Mouse (Mus musculus): ENCODE data around the gene Stk32b. TPM values are rescaled to one million over a fixed set of nuclear protein-coding genes. Genes with fewer than 3 reads are reported as not detected.

The Stk32b gene
- total and polyA plus RNA-seq, 3 experiments, result 0.29 to 0.88 (median 0.45) TPM

DNA sequence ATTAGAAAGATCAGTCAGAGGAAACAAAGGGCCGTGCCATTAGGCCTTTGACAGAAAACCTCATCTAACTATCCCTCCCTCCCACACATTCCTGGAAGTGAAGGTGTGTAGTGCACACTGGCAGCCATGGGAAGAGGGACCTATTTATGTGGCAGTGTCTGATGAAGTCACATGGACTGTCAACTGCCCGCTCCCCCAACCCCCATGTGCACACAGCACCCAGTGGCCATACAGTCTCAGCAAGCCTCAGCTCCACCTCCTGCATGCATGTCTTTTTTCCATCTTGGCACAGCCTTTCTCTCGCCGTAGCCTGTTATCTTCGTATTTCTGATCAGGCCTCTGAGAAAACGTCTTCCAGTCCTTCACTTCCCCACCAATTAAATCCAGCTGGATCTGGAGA, 130.9 kb downstream of the Stk32b start:
- no peak overlapping the region for H3K4me3 ChIP-seq
- no peak overlapping the region for H3K27ac ChIP-seq
- 78% methylated on average over 6 of the region's 6 CpGs for whole genome bisulfite sequencing
- no peak overlapping the region for H3K9ac ChIP-seq (ENCODE audit: low read depth, low read length)
- DNase-seq, result no peak
- no peaks in the 10 kb centered on the region for H3K36me3 ChIP-seq (ENCODE audit: control insufficient read depth, insufficient read depth, low read length)
- TF ChIP-seq CTCF (IDR thresholded peaks at IDR 0.05) (no peak), POLR2A (IDR thresholded peaks at IDR 0.05; ENCODE audit: insufficient read depth, low read depth, low read length) (no peak), EP300 (IDR thresholded peaks at IDR 0.05; ENCODE audit: insufficient read depth, low read depth, low read length) (no peak)
- H3K27me3 ChIP-seq (ENCODE audit: control insufficient read depth, insufficient read depth, low read length), result no peaks in the 10 kb centered on the region
- 0 out of 2 replicates have a peak, but pooled peaks cover 1% of the 10 kb centered on the region for H3K4me1 ChIP-seq (ENCODE audit: control insufficient read depth, insufficient read depth, low read length)
- H3K79me2 ChIP-seq (replicated peaks; ENCODE audit: control insufficient read depth, insufficient read depth, low read length), result no peaks in the 10 kb centered on the region
- intact Hi-C loops (cut with DNase I), result no loop called here

GRCm38 (mm10) chr5:37575427-37575826, 141.5 kb downstream of the Stk32b start:
- H3K79me2 ChIP-seq (replicated peaks; ENCODE audit: control insufficient read depth, insufficient read depth, low read length), result no peaks in the 10 kb centered on the region
- no peak for TF ChIP-seq CTCF (IDR thresholded peaks at IDR 0.05)
- H3K27me3 ChIP-seq (ENCODE audit: control insufficient read depth, insufficient read depth, low read length), result no peaks in the 10 kb centered on the region
- 77% methylated on average over 6 of the region's 6 CpGs for WGBS
- H3K36me3 ChIP-seq (ENCODE audit: control insufficient read depth, insufficient read depth, low read length), result no peaks in the 10 kb centered on the region
- H3K4me3 ChIP-seq, result no peak overlapping the region
- no peak for DNase-seq
- H3K27ac ChIP-seq, result no peak overlapping the region
- H3K9ac ChIP-seq (ENCODE audit: low read depth, low read length), result no peak overlapping the region
- intact Hi-C loops (cut with DNase I), result no loop called here
- H3K4me1 ChIP-seq (ENCODE audit: control insufficient read depth, insufficient read depth, low read length), result no peaks in the 10 kb centered on the region

- Histone ChIP-seq H3K4me1 (ENCODE audit: control insufficient read depth, insufficient read depth, low read length) (no peaks in the 10 kb centered on the region), H3K36me3 (ENCODE audit: control insufficient read depth, insufficient read depth, low read length) (no peaks in the 10 kb centered on the region), H3K27me3 (ENCODE audit: control insufficient read depth, insufficient read depth, low read length) (no peaks in the 10 kb centered on the region), H3K9ac (ENCODE audit: low read depth, low read length) (no peak overlapping the region), H3K27ac (no peak overlapping the region), H3K79me2 (replicated peaks; ENCODE audit: control insufficient read depth, insufficient read depth, low read length) (no peaks in the 10 kb centered on the region), H3K4me3 (no peak overlapping the region)
- intact Hi-C loops (cut with DNase I), result no loop called here
- no peak for TF ChIP-seq EP300 (IDR thresholded peaks at IDR 0.05; ENCODE audit: insufficient read depth, low read depth, low read length)
- TF ChIP-seq CTCF (IDR thresholded peaks at IDR 0.05), result no peak
- no peak for TF ChIP-seq POLR2A (IDR thresholded peaks at IDR 0.05; ENCODE audit: insufficient read depth, low read depth, low read length)
- 62% methylated on average over 6 of the region's 6 CpGs for WGBS
- DNase-seq, result no peak
These were observed 159.6 kb downstream of the Stk32b start for GRCm38 (mm10) chr5:37557274-37557815.

GRCm38 (mm10) chr5:37554231-37554630, 162.7 kb downstream of the Stk32b start:
- Histone ChIP-seq H3K4me1 (ENCODE audit: control insufficient read depth, insufficient read depth, low read length) (no peaks in the 10 kb centered on the region), H3K79me2 (replicated peaks; ENCODE audit: control insufficient read depth, insufficient read depth, low read length) (no peaks in the 10 kb centered on the region), H3K27me3 (ENCODE audit: control insufficient read depth, insufficient read depth, low read length) (no peaks in the 10 kb centered on the region), H3K4me3 (no peak overlapping the region), H3K9ac (ENCODE audit: low read depth, low read length) (no peak overlapping the region), H3K36me3 (ENCODE audit: control insufficient read depth, insufficient read depth, low read length) (no peaks in the 10 kb centered on the region), H3K27ac (no peak overlapping the region)
- DNase-seq, result no peak
- intact Hi-C loops (cut with DNase I), result no loop called here
- no peak for TF ChIP-seq CTCF (IDR thresholded peaks at IDR 0.05)
- 63% methylated on average over 4 of the region's 4 CpGs for WGBS

GRCm38 (mm10) chr5:37551649-37552048, 165.3 kb downstream of the Stk32b start:
- no peak overlapping the region for H3K4me3 ChIP-seq
- intact Hi-C loops (cut with DNase I), result no loop called here
- no peaks in the 10 kb centered on the region for H3K79me2 ChIP-seq (replicated peaks; ENCODE audit: control insufficient read depth, insufficient read depth, low read length)
- DNase-seq, result no peak
- H3K4me1 ChIP-seq (ENCODE audit: control insufficient read depth, insufficient read depth, low read length), result no peaks in the 10 kb centered on the region
- WGBS, result 69% methylated on average over 5 of the region's 5 CpGs
- no peaks in the 10 kb centered on the region for H3K36me3 ChIP-seq (ENCODE audit: control insufficient read depth, insufficient read depth, low read length)
- H3K9ac ChIP-seq (ENCODE audit: low read depth, low read length), result no peak overlapping the region
- no peak for TF ChIP-seq EP300 (IDR thresholded peaks at IDR 0.05; ENCODE audit: insufficient read depth, low read depth, low read length)
- TF ChIP-seq POLR2A (IDR thresholded peaks at IDR 0.05; ENCODE audit: insufficient read depth, low read depth, low read length), result no peak
- no peak for TF ChIP-seq CTCF (IDR thresholded peaks at IDR 0.05)
- H3K27ac ChIP-seq, result no peak overlapping the region
- H3K27me3 ChIP-seq (ENCODE audit: control insufficient read depth, insufficient read depth, low read length), result no peaks in the 10 kb centered on the region

- H3K36me3 ChIP-seq (ENCODE audit: control insufficient read depth, insufficient read depth, low read length), result no peaks in the 10 kb centered on the region
- no peak for DNase-seq
- no peaks in the 10 kb centered on the region for H3K27me3 ChIP-seq (ENCODE audit: control insufficient read depth, insufficient read depth, low read length)
- TF ChIP-seq POLR2A (IDR thresholded peaks at IDR 0.05; ENCODE audit: insufficient read depth, low read depth, low read length), result no peak
- TF ChIP-seq EP300 (IDR thresholded peaks at IDR 0.05; ENCODE audit: insufficient read depth, low read depth, low read length), result no peak
- TF ChIP-seq CTCF (IDR thresholded peaks at IDR 0.05), result no peak
- 76% methylated on average over 4 of the region's 4 CpGs for WGBS
- no peak overlapping the region for H3K27ac ChIP-seq
- no peaks in the 10 kb centered on the region for H3K79me2 ChIP-seq (replicated peaks; ENCODE audit: control insufficient read depth, insufficient read depth, low read length)
- H3K4me3 ChIP-seq, result no peak overlapping the region
- H3K4me1 ChIP-seq (ENCODE audit: control insufficient read depth, insufficient read depth, low read length), result peaks cover 3% of the 10 kb centered on the region; the same call in 1 of the 2 replicates
- intact Hi-C loops (cut with DNase I), result no loop called here
- no peak overlapping the region for H3K9ac ChIP-seq (ENCODE audit: low read depth, low read length)
These were observed 181.2 kb downstream of the Stk32b start for GRCm38 (mm10) chr5:37535726-37536293.
